In the genomic region with DNA sequence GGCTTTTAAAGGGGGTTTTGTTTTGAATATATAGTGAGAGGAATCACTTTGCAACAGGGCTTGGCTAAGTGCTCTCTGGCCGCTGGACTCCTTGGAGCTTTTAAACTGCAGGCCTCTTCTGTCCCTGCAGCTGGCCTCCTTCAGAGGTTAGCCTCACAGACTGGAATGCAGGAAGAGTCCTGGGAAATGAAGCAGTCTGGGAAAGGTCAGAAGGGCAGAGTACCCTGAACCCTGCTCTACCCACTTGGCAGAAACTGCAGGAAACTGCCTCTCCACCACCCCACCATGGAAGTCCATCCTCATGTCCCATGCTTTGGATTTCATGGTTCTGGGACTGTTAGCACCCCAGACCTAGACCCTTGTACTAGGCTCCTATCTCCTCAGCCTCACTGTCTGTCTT, we compare ENCODE assay signal across 12 mouse cellular contexts. TPM values are rescaled to one million over a fixed set of nuclear protein-coding genes. Genes with fewer than 3 reads are reported as not detected.
DNase-seq lines count a peak whose midpoint lies in the region; ATAC-seq and TF ChIP-seq lines count a peak whose summit lies in the region.
"Had no signal": no experiment of that assay in that cellular context is flagged by ENCODE, and none has a peak within 500 bp of the region (broad histone marks: within the 10 kb centered on the region; RNA-seq: fewer than 3 reads in every experiment).

No protein-coding gene starts in this region.

- no peak for TF ChIP-seq POLR2A in liver, adult 2 months (IDR thresholded peaks at IDR 0.05; ENCODE audit: extremely low read depth, insufficient read depth, low read length)

- no peak for TF ChIP-seq EP300 in stomach, postnatal 0 days (optimal IDR thresholded peaks at IDR 0.05)

- no peak overlapping the region for H3K4me2 ChIP-seq in liver, embryonic 11.5 days
- H3K4me2 ChIP-seq in stomach, postnatal 0 days (replicated peaks; ENCODE audit: low read depth): no peak overlapping the region

- H3K9me3 ChIP-seq in liver, embryonic 11.5 days (ENCODE audit: control insufficient read depth, low read length): no peaks in the 10 kb centered on the region
- no peaks in the 10 kb centered on the region for H3K9me3 ChIP-seq in stomach, postnatal 0 days (ENCODE audit: control insufficient read depth, low read length)

- ATAC-seq in liver, embryonic 11.5 days (replicated peaks; ENCODE audit: low FRiP score): no peak
- no peak for ATAC-seq in stomach, postnatal 0 days (ENCODE audit: low FRiP score, low TSS enrichment)
- ATAC-seq: hindbrain, embryonic 16.5 days had no signal

- H3K36me3 ChIP-seq in liver, adult 2 months (ENCODE audit: control insufficient read depth, insufficient read depth, low read length): no peaks in the 10 kb centered on the region
- no peaks in the 10 kb centered on the region for H3K36me3 ChIP-seq in liver, embryonic 11.5 days (ENCODE audit: control insufficient read depth, insufficient read depth, low read length)
- H3K36me3 ChIP-seq in stomach, postnatal 0 days (ENCODE audit: control insufficient read depth, insufficient read depth, low read length): no peaks in the 10 kb centered on the region

- no peak overlapping the region for H3K4me3 ChIP-seq in liver, adult 2 months (ENCODE audit: insufficient read depth, low read depth, low read length)
- no peak overlapping the region for H3K4me3 ChIP-seq in liver, embryonic 11.5 days (ENCODE audit: low read depth, low read length)
- H3K4me3 ChIP-seq in stomach, postnatal 0 days (ENCODE audit: low read depth, low read length): no peak overlapping the region

- no peak overlapping the region for H3K9ac ChIP-seq in liver, adult 2 months (ENCODE audit: low read depth, low read length)
- H3K9ac ChIP-seq in liver, embryonic 11.5 days (ENCODE audit: low read depth, low read length): no peak overlapping the region
- no peak overlapping the region for H3K9ac ChIP-seq in stomach, postnatal 0 days (ENCODE audit: low read length)

- no peaks in the 10 kb centered on the region for H3K27me3 ChIP-seq in liver, adult 2 months (ENCODE audit: control insufficient read depth, insufficient read depth, low read length)
- H3K27me3 ChIP-seq in liver, embryonic 11.5 days (replicated peaks; ENCODE audit: control insufficient read depth, insufficient read depth, low read length): no peaks in the 10 kb centered on the region
- H3K27me3 ChIP-seq in stomach, postnatal 0 days (ENCODE audit: control insufficient read depth, insufficient read depth, low read length): no peaks in the 10 kb centered on the region

- H3K27ac ChIP-seq in liver, adult 2 months (replicated peaks; ENCODE audit: insufficient read depth, low read depth, low read length): peak overlapping the region; percentile 24; the same call in 1 of the 2 replicates
- no peak overlapping the region for H3K27ac ChIP-seq in liver, embryonic 11.5 days (ENCODE audit: low read depth, low read length)
- H3K27ac ChIP-seq in stomach, postnatal 0 days (replicated peaks): 0 out of 2 replicates have a peak overlapping the region, but pooled peaks have one; percentile 13

- H3K4me1 ChIP-seq in liver, adult 2 months (ENCODE audit: control insufficient read depth, insufficient read depth, low read length): peaks cover 16% of the 10 kb centered on the region
- H3K4me1 ChIP-seq in liver, embryonic 11.5 days (replicated peaks; ENCODE audit: control insufficient read depth, insufficient read depth, low read length): no peaks in the 10 kb centered on the region
- H3K4me1 ChIP-seq in stomach, postnatal 0 days (replicated peaks; ENCODE audit: control insufficient read depth, insufficient read depth): 0 out of 2 replicates have a peak, but pooled peaks cover 3% of the 10 kb centered on the region

- peak; percentile 20 for DNase-seq in adrenal gland, adult 2 months
- no peak for DNase-seq in adrenal gland, adult 18-20 months (ENCODE audit: low spot score in 2 of 2)
- peak; percentile 68 for DNase-seq in liver, adult 2 months (ENCODE audit: extremely low read depth, low read depth, low spot score)
- no peak for DNase-seq in liver, embryonic 11.5 days (ENCODE audit: low spot score)
- peak; percentile 29 to 62 for DNase-seq in kidney, postnatal 25 days
- no peak for DNase-seq in stomach, postnatal 0 days (ENCODE audit: low spot score)
- DNase-seq in cerebellum, postnatal 4 days (ENCODE audit: low spot score in 2 of 2): no peak
- DNase-seq in frontal cortex, postnatal 36 days (ENCODE audit: low spot score in 2 of 2): no peak
- DNase-seq: cerebellum, adult 18-20 months; gastrocnemius, postnatal 10 days had no signal

- 49% methylated on average over 1 of the region's 1 CpGs for WGBS in liver, adult 2 months
- 36% methylated on average over 1 of the region's 1 CpGs for WGBS in liver, embryonic 11.5 days
- 61% methylated on average over 1 of the region's 1 CpGs for WGBS in stomach, postnatal 0 days

- no peak for TF ChIP-seq CTCF in liver, adult 2 months (IDR thresholded peaks at IDR 0.05; ENCODE audit: low read depth, low read length)
- no peak for TF ChIP-seq CTCF in stomach, postnatal 0 days (IDR thresholded peaks at IDR 0.05; ENCODE audit: low read depth)

- H3K79me2 ChIP-seq in liver, adult 2 months (ENCODE audit: control insufficient read depth, insufficient read depth, low read length): no peaks in the 10 kb centered on the region

RNA-seq across cellular contexts. Expression of gene Trarg1, which starts 29.3 kb away (rescaled TPM):
- 10 to 100 TPM; 30.0 to 67.3 TPM for total RNA-seq in adrenal gland, adult 2 months (2021)
- polyA plus RNA-seq in adrenal gland, adult 2 months (2012; rRNA removed): 15.9 and 18.5 TPM in 2 replicates
- total RNA-seq in adrenal gland, adult 18-20 months (2021): 100 to 1,000 TPM in 1 of 2 experiments, 10 to 100 TPM in 1; 20.9 to 145 TPM
- 0.13 and 0.18 TPM in 2 replicates for total RNA-seq in liver, adult 2 months (2014; rRNA removed)
- 0.09 and 0.10 TPM in 2 replicates for polyA plus RNA-seq in liver, adult 2 months (2012; rRNA removed)
- polyA plus RNA-seq in liver, embryonic 11.5 days (2014; fragmentation: Nextera tagmentation; extraction: Ambion mirVana): 0.07 TPM in 1 of 2 replicates, not detected in the other
- 0.59 and 0.67 TPM in 2 replicates for polyA plus RNA-seq in stomach, postnatal 0 days (2015; fragmentation: Nextera tagmentation; extraction: Ambion mirVana)

RNA-seq across cellular contexts. Expression of gene Bhlha9, which starts 36.6 kb away (rescaled TPM):
- not detected for total RNA-seq in adrenal gland, adult 2 months (2021)
- polyA plus RNA-seq in adrenal gland, adult 2 months (2012; rRNA removed): 0.21 TPM in 1 of 2 replicates, not detected in the other
- not detected for total RNA-seq in adrenal gland, adult 18-20 months (2021)
- not detected in 2 replicates for total RNA-seq in liver, adult 2 months (2014; rRNA removed)
- not detected in 2 replicates for polyA plus RNA-seq in liver, adult 2 months (2012; rRNA removed)
- 0.37 TPM in 1 of 2 replicates, not detected in the other for polyA plus RNA-seq in liver, embryonic 11.5 days (2014; fragmentation: Nextera tagmentation; extraction: Ambion mirVana)
- polyA plus RNA-seq in stomach, postnatal 0 days (2015; fragmentation: Nextera tagmentation; extraction: Ambion mirVana): not detected in 2 replicates
- total RNA-seq: gastrocnemius, postnatal 10 days had no signal
- polyA plus RNA-seq: heart, embryonic 14.5 days had no signal

RNA-seq across cellular contexts. Expression of gene Gosr1, which starts 54.5 kb away (rescaled TPM):
- total RNA-seq in adrenal gland, adult 2 months (2021): 10 to 100 TPM; 64.1 to 99.6 TPM
- 14.4 and 18.4 TPM in 2 replicates for polyA plus RNA-seq in adrenal gland, adult 2 months (2012; rRNA removed)
- total RNA-seq in adrenal gland, adult 18-20 months (2021): 10 to 100 TPM; 64.3 to 69.6 TPM
- total RNA-seq in liver, adult 2 months (2014; rRNA removed): 18.9 and 20.1 TPM in 2 replicates
- 13.7 and 14.9 TPM in 2 replicates for polyA plus RNA-seq in liver, adult 2 months (2012; rRNA removed)
- 24.4 and 27.3 TPM in 2 replicates for polyA plus RNA-seq in liver, embryonic 11.5 days (2014; fragmentation: Nextera tagmentation; extraction: Ambion mirVana)
- polyA plus RNA-seq in stomach, postnatal 0 days (2015; fragmentation: Nextera tagmentation; extraction: Ambion mirVana): 15.8 and 17.7 TPM in 2 replicates

Comparison
In these comparisons a context has a peak if more than half of its experiments do, and no peak if none do; other contexts are left out.
1. DNase-seq: peak in adrenal gland, adult 2 months (single experiment), liver, adult 2 months (single experiment) and kidney, postnatal 25 days (2 of 2); none in adrenal gland, adult 18-20 months (0 of 2), liver, embryonic 11.5 days (single experiment), stomach, postnatal 0 days (single experiment), cerebellum, postnatal 4 days (0 of 2) and frontal cortex, postnatal 36 days (0 of 2).
2. RNA of gene Trarg1, which starts 29.3 kb away (polyA plus RNA-seq): 15.9 to 18.5 TPM in adrenal gland, adult 2 months; 0.59 to 0.67 TPM in stomach, postnatal 0 days, 0.09 to 0.10 TPM in liver, adult 2 months and 0.07 TPM in liver, embryonic 11.5 days; every median in the first group is over 10 times any median in the second.